Mouse (Mus musculus): ENCODE measurements around the gene Dhcr24. TPM values are rescaled to one million over a fixed set of nuclear protein-coding genes. Genes with fewer than 3 reads are reported as not detected.

Gene Dhcr24
- 2.5 and 3.6 TPM in 2 replicates for total RNA-seq (2017)

DNA sequence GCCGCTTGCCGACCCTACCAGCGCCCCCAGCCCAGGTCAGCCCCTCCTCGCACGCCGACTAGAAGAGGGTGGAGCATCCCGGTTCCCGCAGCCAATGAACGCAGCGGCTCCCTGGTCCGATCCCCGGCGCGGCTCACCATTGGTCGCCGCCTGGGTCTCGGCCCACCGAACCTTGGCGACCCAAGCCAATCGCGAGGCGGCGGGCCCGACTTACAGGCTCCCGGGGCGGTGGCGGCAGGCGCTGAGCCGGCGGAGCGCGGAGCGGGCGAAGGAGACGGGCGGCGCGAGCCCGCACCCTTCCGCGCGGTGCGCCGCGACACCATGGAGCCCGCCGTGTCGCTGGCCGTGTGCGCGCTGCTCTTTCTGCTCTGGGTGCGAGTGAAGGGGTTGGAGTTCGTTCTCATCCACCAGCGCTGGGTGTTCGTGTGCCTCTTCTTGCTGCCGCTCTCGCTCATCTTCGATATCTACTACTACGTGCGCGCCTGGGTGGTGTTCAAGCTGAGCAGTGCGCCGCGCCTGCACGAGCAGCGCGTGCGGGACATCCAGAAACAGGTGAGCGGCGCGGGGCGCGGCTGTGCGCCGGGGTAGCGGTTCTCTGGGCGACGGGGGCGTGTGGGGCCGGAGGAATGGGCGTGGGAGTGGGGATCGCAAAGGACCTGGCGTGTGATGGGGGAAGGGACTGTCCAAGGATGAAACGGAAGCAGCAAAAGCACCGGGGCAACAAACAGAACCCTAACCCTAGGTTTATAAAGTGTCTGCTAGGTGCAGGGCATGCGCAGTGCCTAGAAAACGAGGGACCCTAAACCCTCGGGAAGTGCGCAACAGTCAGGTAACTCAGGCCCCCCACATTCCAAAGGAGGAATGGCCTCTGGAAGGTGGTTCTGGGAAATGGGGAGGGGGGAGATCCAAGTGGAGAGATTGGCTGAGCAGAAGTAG, at the start of gene Dhcr24:
Gene Dhcr24, plus strand, starts transcription at position 193 of the 936 bp plus-strand sequence.
- ATAC-seq (ENCODE audit: extremely low read depth, insufficient number of reproducible peaks, low FRiP score, poor library complexity, severe bottlenecking): peak; percentile 68

DNA sequence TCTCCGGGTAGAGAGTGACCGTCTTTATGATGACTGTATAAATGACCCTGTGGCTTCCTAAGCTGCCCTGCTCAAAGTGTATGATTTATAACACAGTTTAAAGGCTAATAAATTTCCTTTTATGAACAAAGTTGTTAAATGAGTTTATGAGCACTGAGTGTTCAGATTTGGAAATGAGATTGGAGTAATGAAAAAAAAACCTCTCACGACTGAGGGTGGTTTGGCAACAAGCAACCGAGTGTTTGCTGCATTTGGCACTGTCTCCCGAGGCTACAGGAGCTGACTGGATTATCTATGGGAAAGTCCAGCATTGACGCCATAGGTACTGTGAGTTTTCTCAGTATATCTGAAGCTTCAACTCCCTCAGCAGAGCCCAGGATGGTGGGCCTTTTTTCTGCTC, 46.2 kb upstream of the Dhcr24 start:
- ATAC-seq (ENCODE audit: extremely low read depth, insufficient number of reproducible peaks, low FRiP score, poor library complexity, severe bottlenecking): no peak

DNA sequence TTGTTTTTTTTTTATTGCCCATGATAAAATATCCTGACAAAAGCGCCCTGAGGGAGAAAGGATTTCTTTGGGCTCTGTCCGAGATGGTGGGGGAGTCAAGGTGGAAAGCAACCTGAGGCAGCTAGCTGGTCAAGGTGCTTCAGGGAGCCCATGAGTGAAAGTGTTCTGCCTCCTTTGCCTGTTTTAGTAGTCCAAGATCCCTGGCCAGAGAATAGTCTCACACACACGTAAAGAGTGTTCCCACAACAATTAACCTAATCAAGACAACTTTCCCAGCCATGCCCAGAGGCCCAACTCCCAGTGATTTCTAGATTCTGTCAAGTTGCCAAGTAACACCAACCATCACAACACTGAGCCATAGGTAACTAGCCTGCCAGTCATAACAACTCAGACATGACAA, 38.3 kb upstream of the Dhcr24 start:
- ATAC-seq (ENCODE audit: extremely low read depth, insufficient number of reproducible peaks, low FRiP score, poor library complexity, severe bottlenecking): no peak

DNA sequence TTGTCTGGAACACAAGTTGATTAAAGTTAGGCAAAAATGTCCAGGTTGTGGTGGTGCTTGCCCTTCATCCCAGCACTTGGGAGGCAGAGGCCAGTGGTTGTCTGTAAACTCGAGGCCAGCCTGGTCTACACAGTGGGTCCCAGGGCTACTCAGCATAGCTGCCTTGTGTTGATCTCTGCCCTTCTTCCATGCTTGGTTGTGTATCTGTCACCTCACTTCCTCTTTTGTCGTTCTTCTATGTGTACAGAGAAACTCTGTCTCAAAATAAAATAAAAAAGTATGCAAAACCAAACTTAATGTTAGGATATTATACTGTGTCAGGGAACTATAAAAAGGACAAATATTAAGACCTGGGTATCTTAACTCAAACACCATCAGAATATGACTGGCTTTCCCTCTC, 36.7 kb upstream of the Dhcr24 start:
- no peak for ATAC-seq (ENCODE audit: extremely low read depth, insufficient number of reproducible peaks, low FRiP score, poor library complexity, severe bottlenecking)

DNA sequence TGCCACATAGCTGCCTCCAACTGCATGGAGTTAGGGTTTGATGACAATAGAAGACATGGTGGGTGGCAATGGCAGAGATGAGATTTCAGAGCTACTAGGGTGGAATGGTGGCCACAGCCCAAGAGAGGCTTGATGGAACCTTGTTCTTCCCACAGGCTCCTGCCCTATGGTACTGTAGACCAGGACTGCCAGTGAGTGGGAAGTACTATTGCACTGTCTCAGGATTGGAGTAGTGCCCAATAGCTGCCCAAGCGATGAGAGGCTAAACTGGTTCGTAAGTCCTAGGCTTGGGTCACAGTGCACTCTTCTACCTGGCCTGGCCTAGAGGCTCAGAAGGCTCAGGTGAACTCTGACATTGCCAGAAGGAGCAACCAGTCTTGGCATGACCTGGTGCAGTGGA, 35.8 kb upstream of the Dhcr24 start:
- ATAC-seq (ENCODE audit: extremely low read depth, insufficient number of reproducible peaks, low FRiP score, poor library complexity, severe bottlenecking): no peak

DNA sequence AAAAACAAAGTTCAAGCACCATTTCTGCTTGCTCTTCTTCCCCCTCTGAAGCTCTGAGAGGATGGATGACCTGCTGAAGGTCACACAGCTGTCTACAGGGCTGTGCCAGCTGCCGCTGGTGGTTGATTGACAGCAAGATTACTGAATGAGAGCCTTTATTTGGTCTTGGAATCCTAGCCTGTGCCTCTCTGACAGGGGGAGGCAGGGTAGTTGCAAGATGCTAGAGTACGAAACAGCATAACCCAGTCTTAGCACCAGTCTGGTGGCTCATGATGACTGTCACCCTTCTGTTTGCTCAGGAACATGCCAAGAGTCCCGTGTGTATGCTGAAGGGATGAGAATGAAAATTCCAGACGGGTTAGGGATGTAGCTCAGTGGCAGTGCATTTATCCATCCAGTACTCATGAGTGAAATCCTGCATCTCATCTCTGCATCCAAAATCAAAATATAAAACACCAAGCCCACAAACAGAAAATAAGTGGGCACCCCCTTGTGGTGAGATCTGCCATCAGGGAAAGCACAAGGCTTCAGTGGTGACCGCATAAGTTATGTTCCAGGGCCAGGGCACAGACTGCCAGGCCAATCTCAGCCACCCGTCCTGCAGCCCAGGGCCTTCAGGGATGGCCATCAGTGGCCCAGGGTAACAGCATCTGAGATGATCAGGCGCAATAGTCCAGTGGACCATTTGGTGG, 32.8 kb upstream of the Dhcr24 start:
- ATAC-seq (ENCODE audit: extremely low read depth, insufficient number of reproducible peaks, low FRiP score, poor library complexity, severe bottlenecking): no peak

DNA sequence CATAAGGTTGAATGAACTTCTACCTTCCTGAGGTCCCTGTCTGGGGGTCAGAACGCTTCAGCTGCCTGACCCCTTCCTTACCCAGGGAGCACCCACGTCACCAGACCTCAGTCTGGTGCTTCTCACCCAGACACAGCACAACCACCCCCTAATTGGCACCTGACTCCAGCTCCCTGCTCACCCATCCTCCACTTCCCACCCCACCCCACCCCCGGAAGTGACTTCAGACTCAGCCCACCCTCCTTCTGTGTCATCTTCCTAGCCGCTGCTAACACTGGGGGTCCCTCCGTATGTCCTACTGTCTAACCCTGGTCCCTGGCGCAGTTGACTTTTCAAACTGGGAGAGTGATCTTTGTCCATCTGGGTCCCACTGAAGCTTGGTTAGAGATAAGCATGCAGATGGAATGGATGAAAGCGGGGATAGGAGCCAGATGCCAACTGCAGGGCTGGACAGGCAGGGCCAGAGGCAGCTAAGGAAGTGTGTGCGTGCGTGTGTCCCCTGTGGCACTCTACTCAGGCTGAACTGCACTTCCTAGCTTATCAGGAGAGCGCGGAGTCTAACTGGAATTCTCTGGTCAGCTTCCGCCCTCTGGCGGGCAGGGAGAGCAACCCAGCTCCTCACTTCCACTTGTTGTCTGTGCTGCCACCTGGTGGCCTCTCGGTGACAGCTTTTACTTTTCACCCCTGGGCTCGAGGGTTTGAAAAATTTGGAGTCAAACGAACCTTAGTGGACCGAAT, 31.3 kb upstream of the Dhcr24 start:
- ATAC-seq (ENCODE audit: extremely low read depth, insufficient number of reproducible peaks, low FRiP score, poor library complexity, severe bottlenecking): peak; percentile 82

DNA sequence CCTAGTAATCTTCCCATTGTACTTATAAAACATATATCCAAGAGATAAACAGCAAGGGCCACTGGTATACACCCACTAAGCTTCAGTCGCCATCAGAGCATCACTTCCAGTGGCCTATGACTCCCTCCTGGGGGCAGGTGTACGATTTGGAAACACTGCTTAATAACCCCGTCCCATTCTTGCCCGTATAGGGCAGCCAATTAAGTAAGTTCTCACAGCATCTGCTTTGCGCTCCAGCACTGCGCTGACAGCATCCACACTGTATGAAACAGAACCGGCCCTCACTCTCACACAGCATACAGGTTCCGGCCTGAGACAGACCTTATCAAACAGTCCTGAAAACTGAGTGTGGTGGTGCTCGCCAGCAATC, 30.7 kb upstream of the Dhcr24 start:
- ATAC-seq (ENCODE audit: extremely low read depth, insufficient number of reproducible peaks, low FRiP score, poor library complexity, severe bottlenecking): no peak

DNA sequence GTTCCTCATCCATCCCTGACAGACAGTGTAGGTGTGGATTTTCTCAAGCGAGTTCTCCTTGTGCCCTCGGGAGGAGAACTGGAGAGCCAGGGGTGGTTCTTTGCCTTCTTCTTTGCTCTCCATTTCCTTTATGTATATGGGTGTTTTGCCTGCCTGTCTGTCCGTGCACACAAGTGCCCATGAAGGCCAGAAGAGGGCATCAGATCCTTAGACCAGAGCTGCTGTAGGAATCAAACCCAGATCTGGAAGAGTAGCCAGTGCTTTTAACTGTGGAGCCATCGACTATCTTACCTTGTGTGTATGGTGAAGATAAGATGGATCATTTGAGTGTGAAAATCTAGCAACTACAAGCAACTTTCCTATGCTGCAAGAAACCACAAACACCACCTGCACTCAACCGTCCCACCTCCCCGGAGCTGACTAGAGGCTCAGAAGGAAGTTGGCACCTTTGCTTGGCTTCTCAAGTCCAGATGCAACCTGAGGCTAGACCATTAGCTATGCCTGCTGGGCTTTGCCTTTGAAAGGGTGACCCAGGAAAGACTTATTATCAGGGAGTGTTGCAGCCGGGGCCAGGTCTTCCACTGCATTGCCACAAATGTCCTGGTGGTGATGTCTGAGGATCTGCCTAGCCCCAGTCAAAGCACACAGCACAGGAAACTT, 27.3 kb upstream of the Dhcr24 start:
- no peak for ATAC-seq (ENCODE audit: extremely low read depth, insufficient number of reproducible peaks, low FRiP score, poor library complexity, severe bottlenecking)

DNA sequence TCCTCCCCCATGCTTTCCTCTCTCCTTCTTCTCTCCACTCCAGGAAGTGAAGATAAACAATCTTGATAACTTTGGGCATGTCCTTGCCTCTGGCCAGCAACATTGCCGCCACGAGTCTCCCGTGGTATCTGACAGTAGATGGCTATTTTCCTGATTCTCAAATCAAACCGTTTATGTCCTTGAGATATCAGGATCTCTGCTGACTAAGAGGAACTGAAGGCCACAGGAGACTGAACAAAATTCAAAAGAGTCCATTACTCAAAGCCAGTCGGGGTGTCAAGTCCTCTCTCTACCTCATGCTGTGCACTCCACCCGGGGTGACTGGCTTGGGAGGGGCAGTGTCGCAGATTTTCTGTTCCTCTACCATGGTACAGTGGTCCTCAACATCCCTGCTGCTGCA, 26.6 kb upstream of the Dhcr24 start:
- no peak for ATAC-seq (ENCODE audit: extremely low read depth, insufficient number of reproducible peaks, low FRiP score, poor library complexity, severe bottlenecking)

DNA sequence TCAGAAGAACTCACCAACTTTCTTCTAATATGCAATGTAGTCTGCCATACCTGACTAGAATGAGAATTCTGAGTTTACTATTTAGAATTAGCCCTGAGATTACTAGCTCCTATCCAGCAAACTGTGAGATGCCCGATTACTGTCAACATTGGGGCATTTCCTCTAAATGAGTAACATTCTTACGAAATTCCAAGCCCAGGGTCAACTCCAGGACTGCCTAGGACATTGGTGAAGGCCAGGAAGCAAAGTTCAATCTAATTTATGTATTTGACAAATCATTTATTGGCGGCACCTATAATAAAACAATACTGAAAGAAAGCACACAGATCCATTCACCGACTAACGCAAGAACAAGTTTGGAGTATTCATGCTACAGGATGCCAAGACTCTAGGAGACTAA, 21.1 kb upstream of the Dhcr24 start:
- no peak for ATAC-seq (ENCODE audit: extremely low read depth, insufficient number of reproducible peaks, low FRiP score, poor library complexity, severe bottlenecking)

DNA sequence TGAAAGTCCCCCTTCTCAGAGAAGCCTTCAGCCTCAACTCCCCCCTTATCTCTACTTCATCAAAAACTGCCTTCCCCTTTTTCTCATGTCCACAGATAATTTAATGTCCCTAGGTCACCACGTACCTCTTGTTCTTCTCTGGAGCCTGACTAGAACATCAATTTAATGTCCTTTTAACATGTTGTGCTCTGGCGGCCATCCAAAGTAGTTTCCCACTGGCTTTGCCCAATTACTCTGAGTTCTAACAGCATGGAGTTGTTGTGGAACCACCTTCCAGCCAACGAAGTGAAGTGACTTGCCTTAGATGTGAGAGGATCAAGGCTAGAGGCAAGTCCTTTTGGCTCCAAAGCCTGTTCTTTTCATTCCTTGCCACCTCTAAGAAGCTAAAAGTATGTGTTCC, 19.3 kb upstream of the Dhcr24 start:
- no peak for ATAC-seq (ENCODE audit: extremely low read depth, insufficient number of reproducible peaks, low FRiP score, poor library complexity, severe bottlenecking)

DNA sequence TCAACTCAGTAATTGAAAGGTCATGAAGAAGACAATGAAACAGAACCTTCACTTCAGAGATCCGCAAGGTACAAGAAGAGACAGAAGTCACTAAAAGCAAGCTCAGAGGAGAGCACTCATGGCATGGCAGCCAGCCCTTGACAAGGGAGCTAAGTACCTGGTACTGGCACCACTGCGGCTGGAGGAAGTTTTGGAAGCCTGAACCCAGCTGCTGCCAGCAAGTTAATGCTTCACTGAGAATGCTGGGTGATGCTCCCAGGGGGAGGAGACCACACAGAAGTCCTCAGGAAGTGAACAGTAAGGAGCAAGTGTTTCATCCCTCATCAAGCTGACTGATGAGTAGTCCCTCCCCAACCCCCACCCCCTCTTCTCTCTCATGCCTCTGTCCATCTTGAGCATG, 18.6 kb upstream of the Dhcr24 start:
- ATAC-seq (ENCODE audit: extremely low read depth, insufficient number of reproducible peaks, low FRiP score, poor library complexity, severe bottlenecking): no peak

DNA sequence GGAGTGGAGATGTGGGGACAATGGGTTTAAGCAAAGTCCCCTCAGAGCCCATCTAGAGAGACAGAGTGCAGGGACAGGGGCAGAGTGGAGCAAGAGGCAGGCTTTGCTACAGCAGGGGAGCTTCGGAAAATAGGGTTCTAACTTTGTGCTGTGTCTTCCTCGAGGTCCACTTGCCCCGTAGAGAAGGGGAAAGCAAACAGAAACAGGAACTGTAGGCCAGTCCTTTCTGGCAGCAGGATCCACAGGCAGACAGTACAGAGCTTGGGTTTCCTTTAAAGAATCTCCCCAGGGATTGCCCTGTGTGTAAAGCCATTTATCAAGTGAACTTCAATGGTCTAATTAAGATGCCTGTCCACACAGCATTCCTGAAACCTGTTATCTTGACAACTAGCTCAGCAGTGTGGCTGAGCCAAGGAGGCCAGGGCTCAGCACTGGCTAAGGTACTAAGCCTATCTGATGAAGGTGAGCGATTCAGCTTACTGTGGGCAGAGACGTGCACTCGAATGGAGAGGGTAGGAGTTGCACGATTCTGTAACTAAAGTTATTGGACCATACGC, 14.9 kb upstream of the Dhcr24 start:
- ATAC-seq (ENCODE audit: extremely low read depth, insufficient number of reproducible peaks, low FRiP score, poor library complexity, severe bottlenecking): no peak

DNA sequence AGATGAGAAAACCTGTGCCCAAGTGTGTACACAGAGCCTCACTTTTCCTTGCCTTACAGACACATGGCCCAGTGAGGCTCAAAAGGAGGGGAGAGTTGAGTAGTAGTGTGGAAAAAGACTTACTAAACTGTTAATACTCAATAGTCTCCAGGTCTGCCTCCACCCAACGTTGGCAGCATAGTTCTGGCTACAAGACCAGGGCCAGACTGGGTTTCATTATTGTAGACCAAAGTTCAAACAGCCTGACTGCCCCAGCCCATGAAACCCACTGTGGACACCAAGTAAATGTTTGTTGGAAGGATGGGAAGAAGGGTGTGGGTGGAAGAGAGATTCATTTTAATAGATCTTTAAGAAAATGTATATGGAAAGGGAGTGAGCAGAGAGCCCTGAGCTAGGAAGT, 13.9 kb upstream of the Dhcr24 start:
- ATAC-seq (ENCODE audit: extremely low read depth, insufficient number of reproducible peaks, low FRiP score, poor library complexity, severe bottlenecking): no peak

DNA sequence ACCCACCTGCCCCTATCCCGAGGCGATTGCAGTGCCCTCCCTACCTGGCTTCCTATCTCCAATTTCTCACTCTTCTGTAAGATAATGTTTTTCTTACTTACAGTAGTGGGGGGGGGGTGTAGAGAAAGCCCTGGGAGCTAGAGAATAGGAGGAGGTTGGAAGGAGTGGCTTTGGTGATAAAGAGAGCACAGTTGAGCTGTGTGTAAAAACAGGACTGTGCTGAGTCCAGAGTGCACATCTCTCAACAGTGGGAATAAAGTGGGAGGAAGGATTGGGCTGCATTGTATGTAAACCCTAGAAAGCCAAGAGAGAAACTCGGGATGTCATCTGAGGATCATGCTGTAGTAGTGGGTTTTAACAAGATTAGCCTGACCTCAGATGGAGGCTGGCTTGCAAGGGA, 12.7 kb upstream of the Dhcr24 start:
- ATAC-seq (ENCODE audit: extremely low read depth, insufficient number of reproducible peaks, low FRiP score, poor library complexity, severe bottlenecking): no peak

DNA sequence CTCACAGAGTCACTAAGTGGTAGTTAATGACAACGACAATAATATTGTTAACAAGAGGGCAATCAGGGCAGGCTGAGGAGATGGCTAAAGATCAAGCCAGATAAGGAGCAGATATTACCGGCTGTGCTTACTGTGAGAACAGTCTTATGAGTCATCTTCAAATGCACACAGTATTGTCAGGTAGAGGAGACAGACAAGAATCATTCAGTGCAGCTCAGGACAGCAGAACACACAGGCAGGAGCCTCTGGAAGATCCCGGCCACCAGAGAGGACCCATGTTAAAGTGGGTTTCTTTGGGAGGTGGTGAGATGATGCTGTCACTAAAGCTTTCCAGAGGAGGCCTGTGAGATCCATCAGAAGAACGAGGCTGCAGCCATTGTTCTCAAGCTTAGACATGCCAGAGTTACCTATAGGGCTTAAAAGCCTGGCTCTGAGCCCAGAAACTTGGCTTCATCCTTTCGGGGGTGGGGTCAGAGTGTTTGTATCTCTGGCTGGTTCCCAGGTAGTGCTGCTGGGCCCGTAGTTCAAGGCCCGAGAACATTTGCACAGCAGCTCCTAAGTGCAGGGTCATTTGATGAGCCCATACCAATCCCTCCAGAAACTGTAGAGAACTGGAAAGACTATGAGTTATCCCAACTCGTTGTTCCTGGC, 10.2 kb upstream of the Dhcr24 start:
- ATAC-seq (ENCODE audit: extremely low read depth, insufficient number of reproducible peaks, low FRiP score, poor library complexity, severe bottlenecking): no peak

DNA sequence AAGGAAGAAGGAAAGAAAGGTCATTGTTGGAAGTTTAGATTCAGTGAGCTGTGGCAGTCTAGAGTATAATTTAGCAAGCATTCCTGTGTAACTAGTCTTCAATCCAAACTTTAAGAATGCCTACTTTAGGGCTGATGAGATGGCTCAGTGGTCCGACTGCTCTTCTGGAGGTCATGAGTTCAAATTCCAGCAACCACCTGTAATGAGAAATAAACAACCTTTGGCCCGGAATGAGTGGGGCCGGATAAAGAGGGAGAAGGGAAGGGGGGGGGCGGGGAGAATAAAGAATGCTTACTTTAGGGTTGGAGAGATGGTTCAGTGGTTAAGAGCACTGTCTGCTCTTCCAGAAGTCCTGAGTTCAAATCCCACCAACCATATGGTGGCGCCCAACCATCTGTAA, 3.6 kb upstream of the Dhcr24 start:
- ATAC-seq (ENCODE audit: extremely low read depth, insufficient number of reproducible peaks, low FRiP score, poor library complexity, severe bottlenecking): no peak

DNA sequence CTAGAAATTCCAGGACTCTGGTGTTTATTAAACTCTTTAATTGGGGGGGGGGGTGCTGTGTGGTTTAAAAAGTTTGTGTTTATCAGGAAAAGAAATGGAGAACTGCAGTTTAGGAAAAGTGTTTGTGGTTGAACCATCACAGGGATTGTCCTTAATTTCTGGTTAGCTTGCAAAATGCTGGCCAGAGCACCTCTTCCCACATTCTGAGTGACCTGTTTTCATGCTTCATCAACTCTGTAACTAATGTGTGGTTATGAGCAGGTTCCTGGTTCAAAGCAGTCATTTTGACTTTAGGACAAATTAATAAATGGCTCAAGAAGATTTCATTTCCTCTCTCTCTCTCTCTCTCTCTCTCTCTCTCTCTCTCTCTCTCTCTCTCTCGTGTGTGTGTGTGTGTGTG, 2.9 kb upstream of the Dhcr24 start:
- ATAC-seq (ENCODE audit: extremely low read depth, insufficient number of reproducible peaks, low FRiP score, poor library complexity, severe bottlenecking): no peak
